Mouse (Mus musculus) heart, embryonic 12.5 days (tissue): Measurements from ENCODE around the gene Clcnkb. TPM values are rescaled to one million over a fixed set of nuclear protein-coding genes. Genes with fewer than 3 reads are reported as not detected.

Experiments
- ATAC-seq: fragments of 200-750 bp; cut with Nextera tagmentation; 2 replicates; pipeline ENCODE4 v1.8.0; 2017; ENCODE audit warnings: moderate TSS enrichment, moderate library complexity; ENCODE audit not compliant: insufficient number of reproducible peaks, low FRiP score
- H3K27ac ChIP-seq: fragments of 300-500 bp; sonication (generic); 2 replicates; pipeline ENCODE4 v1.5.1; 2016; ENCODE audit warnings: mild to moderate bottlenecking, moderate library complexity; ENCODE audit not compliant: poor library complexity, severe bottlenecking
- H3K27me3 ChIP-seq: fragments of 300-500 bp; sonication (generic); replicated peaks from 2 replicates; pipeline ENCODE4 v1.6.1; 2016; ENCODE audit warnings: mild to moderate bottlenecking, moderate library complexity
- H3K36me3 ChIP-seq: fragments of 300-500 bp; sonication (generic); 2 replicates; pipeline ENCODE4 v1.6.1; 2016; ENCODE audit warnings: mild to moderate bottlenecking, moderate library complexity
- H3K4me1 ChIP-seq: fragments of 300-500 bp; sonication (generic); replicated peaks from 2 replicates; pipeline ENCODE4 v1.6.1; 2016; ENCODE audit warnings: mild to moderate bottlenecking
- H3K4me2 ChIP-seq: fragments of 300-500 bp; sonication (generic); 2 replicates; pipeline ENCODE4 v1.6.1; 2016; ENCODE audit warnings: mild to moderate bottlenecking, moderate library complexity
- H3K4me3 ChIP-seq: fragments of 300-500 bp; sonication (generic); 2 replicates; pipeline ENCODE4 v1.5.1; 2016; ENCODE audit warnings: mild to moderate bottlenecking
- H3K9ac ChIP-seq: fragments of 300-500 bp; sonication (generic); 2 replicates; pipeline ENCODE4 v1.6.1; 2016; ENCODE audit warnings: mild to moderate bottlenecking, moderate library complexity
- H3K9me3 ChIP-seq: fragments of 300-500 bp; sonication (generic); replicated peaks from 2 replicates; pipeline ENCODE4 v1.6.1; 2016; ENCODE audit warnings: mild to moderate bottlenecking, moderate library complexity
- WGBS: fragments of 180-500 bp; shearing (Covaris S2); methylation state at CpG from one replicate; pipeline ENCODE4 v1.1.7; 2016; 5-methylcytosine and 5-hydroxymethylcytosine counted together
- polyA plus RNA-seq: library from polyadenylated mRNA; unstranded; fragments of >200 nt; fragmentation: Nextera tagmentation; extraction: Ambion mirVana; gene quantifications from 2 replicates; pipeline ENCODE4 v1.2.1, GENCODE M21; 2016

Gene Clcnkb
- polyA plus RNA-seq, result 0.78 and 1.2 TPM in 2 replicates

DNA sequence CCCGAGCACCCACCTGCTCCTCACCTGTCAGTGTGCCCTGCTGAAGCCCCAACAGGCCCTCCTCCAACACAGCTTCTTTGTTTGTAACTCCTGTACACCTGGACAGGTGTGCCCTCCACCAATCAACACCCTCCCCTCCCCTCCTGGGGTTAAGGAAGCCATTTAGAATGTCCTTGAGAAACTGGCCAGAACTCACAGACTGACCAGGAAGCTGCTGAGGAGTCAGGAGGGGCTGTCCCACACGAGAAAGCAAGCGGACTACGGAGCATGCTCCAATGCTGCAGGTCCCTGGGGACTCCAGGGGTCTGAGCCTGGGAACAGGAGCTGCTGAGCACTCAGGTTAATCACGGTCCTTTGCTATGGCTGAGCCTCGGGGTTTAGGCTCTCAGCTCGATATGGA, at the start of gene Clcnkb:
Clcnkb (minus strand) TSS at position 91 of the 400 bp plus-strand sequence.
- Histone ChIP-seq H3K27ac (no peak within 1 kb of the TSS), H3K4me1 (peaks cover 22% of the 10 kb centered on the region), H3K27me3 (peaks cover 9% of the 10 kb centered on the region; the same call in 1 of the 2 replicates), H3K9ac (no peak within 1 kb of the TSS), H3K36me3 (no peaks in the 10 kb centered on the region), H3K4me3 (no peak within 1 kb of the TSS), H3K4me2 (no peak within 1 kb of the TSS), H3K9me3 (no peaks in the 10 kb centered on the region; the same call in 1 of the 2 replicates)
- ATAC-seq, result no peak
- 58% methylated on average over 7 of the region's 7 CpGs for WGBS

DNA sequence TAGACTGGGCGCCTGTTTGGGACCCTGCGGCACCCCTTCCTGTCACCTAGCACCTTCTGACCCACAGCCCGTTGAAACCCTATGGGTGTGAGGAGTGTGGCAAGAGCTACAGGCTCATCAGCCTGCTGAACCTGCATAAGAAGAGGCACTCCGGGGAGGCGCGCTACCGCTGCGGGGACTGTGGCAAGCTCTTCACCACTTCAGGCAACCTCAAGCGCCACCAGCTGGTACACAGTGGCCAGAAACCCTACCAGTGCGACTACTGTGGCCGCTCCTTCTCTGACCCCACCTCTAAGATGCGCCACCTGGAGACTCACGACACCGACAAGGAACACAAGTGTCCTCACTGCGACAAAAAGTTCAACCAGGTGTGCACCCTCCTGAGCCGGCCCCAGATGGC, 48.9 kb upstream of the Clcnkb start:
- 72% methylated on average over 16 of the region's 16 CpGs for WGBS
- no peak overlapping the region for H3K4me2 ChIP-seq
- no peaks in the 10 kb centered on the region for H3K9me3 ChIP-seq
- no peaks in the 10 kb centered on the region; the same call in 1 of the 2 replicates for H3K4me1 ChIP-seq
- H3K9ac ChIP-seq, result no peak overlapping the region
- H3K36me3 ChIP-seq, result peaks cover 85% of the 10 kb centered on the region
- no peak for ATAC-seq
- H3K4me3 ChIP-seq, result no peak overlapping the region
- no peak overlapping the region for H3K27ac ChIP-seq
- H3K27me3 ChIP-seq, result no peaks in the 10 kb centered on the region

DNA sequence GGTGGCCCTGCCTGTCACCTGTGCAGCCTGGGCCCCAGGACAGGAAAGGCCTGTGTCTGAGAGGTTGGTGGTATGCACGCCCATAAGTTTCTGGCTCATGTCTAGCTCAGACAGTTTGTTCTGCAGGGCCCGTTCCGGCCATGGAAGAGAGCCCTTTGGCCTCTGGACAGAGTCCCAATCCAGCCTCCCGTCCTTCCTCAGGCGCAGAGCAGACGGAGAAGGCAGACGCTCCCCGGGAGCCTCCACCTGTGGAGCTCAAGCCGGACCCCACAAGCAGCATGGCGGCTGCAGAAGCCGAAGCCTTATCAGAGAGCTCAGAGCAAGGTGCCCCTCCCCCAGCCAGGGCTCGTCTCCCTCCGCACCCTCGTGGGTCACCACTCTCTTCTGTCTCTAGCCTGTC, 47.7 kb upstream of the Clcnkb start:
- Histone ChIP-seq H3K9me3 (no peaks in the 10 kb centered on the region), H3K9ac (no peak overlapping the region), H3K27me3 (no peaks in the 10 kb centered on the region), H3K4me2 (no peak overlapping the region), H3K36me3 (peaks cover 77% of the 10 kb centered on the region), H3K4me1 (peaks cover 7% of the 10 kb centered on the region), H3K27ac (no peak overlapping the region), H3K4me3 (no peak overlapping the region)
- 61% methylated on average over 14 of the region's 14 CpGs for WGBS
- ATAC-seq, result no peak

GRCm38 (mm10) chr4:141461576-141461975, 45.8 kb upstream of the Clcnkb start:
- Histone ChIP-seq H3K36me3 (peaks cover 59% of the 10 kb centered on the region), H3K27me3 (no peaks in the 10 kb centered on the region), H3K9ac (no peak overlapping the region), H3K4me3 (no peak overlapping the region), H3K4me2 (no peak overlapping the region), H3K9me3 (no peaks in the 10 kb centered on the region), H3K27ac (no peak overlapping the region), H3K4me1 (peaks cover 17% of the 10 kb centered on the region)
- WGBS, result 90% methylated on average over 12 of the region's 12 CpGs
- ATAC-seq, result no peak

DNA sequence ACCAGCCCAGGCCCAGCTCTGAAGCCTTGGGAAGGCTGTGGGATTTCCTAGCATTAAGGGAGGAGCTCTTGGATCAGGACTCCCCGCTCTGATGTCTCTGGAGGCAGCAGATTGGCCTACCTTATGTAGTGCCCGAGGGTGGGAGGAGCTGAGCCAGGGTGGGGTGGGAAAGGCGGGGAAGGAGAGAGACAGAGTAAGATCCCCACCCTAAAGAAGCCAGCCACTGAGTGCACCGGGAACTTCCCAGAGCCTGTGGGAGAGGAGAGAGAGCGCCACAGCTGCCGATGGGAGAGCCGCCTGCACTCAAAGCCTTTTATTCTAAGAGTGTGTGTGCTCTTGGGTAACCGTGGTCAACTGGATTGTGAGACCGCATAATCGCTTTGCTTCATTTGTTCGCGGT, 45.3 kb upstream of the Clcnkb start:
- Histone ChIP-seq H3K4me1 (peaks cover 17% of the 10 kb centered on the region), H3K4me3 (no peak overlapping the region), H3K9me3 (no peaks in the 10 kb centered on the region), H3K9ac (no peak overlapping the region; the same call in 1 of the 2 replicates), H3K27me3 (no peaks in the 10 kb centered on the region), H3K27ac (no peak overlapping the region), H3K36me3 (peaks cover 55% of the 10 kb centered on the region), H3K4me2 (no peak overlapping the region)
- ATAC-seq, result no peak
- 74% methylated on average over 12 of the region's 12 CpGs for WGBS

DNA sequence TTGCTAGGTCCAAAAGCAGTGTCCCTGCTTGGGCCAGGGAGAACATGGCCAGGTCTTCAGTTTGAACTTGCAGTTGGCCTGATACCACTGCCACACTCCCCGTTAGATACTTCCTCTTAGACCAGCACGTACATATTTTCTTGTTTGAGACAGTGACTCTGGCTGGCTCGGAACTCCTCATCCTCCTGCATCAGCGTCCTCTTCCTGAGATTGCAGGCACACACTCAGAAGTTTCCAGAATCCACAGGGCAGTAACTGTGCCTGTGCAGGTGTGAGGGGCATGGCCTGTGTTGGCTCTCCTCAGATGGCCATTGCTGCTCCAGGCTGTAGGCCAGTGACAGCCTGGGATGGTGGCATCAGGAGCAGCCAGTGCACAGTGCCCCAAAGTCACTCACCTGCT, 44.7 kb upstream of the Clcnkb start:
- no peak for ATAC-seq
- 86% methylated on average over 4 of the region's 4 CpGs for WGBS
- Histone ChIP-seq H3K4me1 (peaks cover 17% of the 10 kb centered on the region), H3K9me3 (no peaks in the 10 kb centered on the region), H3K9ac (no peak overlapping the region), H3K27ac (no peak overlapping the region), H3K4me3 (no peak overlapping the region), H3K4me2 (no peak overlapping the region), H3K27me3 (no peaks in the 10 kb centered on the region), H3K36me3 (peaks cover 49% of the 10 kb centered on the region)

GRCm38 (mm10) chr4:141459766-141460165, 44.0 kb upstream of the Clcnkb start:
- peaks cover 41% of the 10 kb centered on the region for H3K36me3 ChIP-seq
- H3K27me3 ChIP-seq, result no peaks in the 10 kb centered on the region
- peaks cover 17% of the 10 kb centered on the region for H3K4me1 ChIP-seq
- H3K4me3 ChIP-seq, result no peak overlapping the region
- WGBS, result 85% methylated on average over 9 of the region's 9 CpGs
- H3K9me3 ChIP-seq, result no peaks in the 10 kb centered on the region
- no peak overlapping the region for H3K4me2 ChIP-seq
- H3K27ac ChIP-seq, result no peak overlapping the region
- ATAC-seq, result no peak
- H3K9ac ChIP-seq, result no peak overlapping the region

- H3K27ac ChIP-seq, result peak overlapping the region; percentile 14; the same call in 1 of the 2 replicates
- H3K4me1 ChIP-seq, result peaks cover 17% of the 10 kb centered on the region
- WGBS, result 68% methylated on average over 3 of the region's 3 CpGs
- no peak overlapping the region for H3K4me3 ChIP-seq
- H3K36me3 ChIP-seq, result peaks cover 33% of the 10 kb centered on the region
- no peaks in the 10 kb centered on the region for H3K9me3 ChIP-seq
- H3K4me2 ChIP-seq, result no peak overlapping the region
- no peak overlapping the region for H3K9ac ChIP-seq
- H3K27me3 ChIP-seq, result no peaks in the 10 kb centered on the region
- no peak for ATAC-seq
Measured at GRCm38 (mm10) chr4:141458888-141459287, 43.1 kb upstream of the Clcnkb start.

GRCm38 (mm10) chr4:141458236-141458635, 42.4 kb upstream of the Clcnkb start:
- Histone ChIP-seq H3K27ac (peak overlapping the region; percentile 64), H3K4me1 (peaks cover 17% of the 10 kb centered on the region), H3K9ac (no peak overlapping the region), H3K4me3 (no peak overlapping the region), H3K27me3 (no peaks in the 10 kb centered on the region), H3K36me3 (peaks cover 29% of the 10 kb centered on the region), H3K4me2 (no peak overlapping the region), H3K9me3 (no peaks in the 10 kb centered on the region)
- peak; percentile 49; the same call in 1 of the 2 replicates for ATAC-seq
- 18% methylated on average over 7 of the region's 7 CpGs for WGBS

DNA sequence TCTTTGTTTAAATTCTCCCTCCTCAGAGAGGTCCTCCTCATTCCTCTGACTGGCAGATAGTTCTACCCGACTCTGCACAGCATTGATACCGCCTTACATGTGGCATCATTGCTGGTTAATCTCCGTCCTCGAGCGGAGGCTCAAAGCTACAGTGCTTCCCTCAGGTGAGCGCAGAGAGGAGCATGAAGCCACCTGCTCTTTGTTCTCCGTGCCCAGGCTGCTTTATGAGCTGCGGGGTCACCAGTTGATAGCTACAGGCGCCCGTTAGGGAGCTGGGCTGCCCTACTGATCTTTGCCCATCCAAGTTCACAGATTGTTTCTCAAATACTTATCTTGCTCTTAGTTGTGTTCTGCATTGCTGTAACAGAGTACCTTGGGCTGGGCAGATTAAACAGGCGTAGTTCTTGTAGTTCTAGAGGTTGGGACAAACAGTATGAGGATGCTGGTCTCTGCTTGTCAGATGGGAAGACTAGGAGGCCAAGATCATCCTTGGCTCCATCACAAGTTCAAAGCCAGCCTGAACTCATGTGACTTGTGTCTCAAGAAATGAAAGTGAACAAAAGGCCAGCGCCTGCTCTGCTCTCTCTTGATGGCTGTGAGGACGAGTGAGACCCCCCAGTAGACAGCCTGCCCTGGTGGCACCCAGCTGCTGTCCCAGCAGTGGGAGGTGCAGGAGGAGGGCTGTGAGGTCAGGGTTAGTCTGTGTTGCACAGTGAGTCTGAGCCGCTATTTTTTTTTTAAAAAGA, 40.6 kb upstream of the Clcnkb start:
- Histone ChIP-seq H3K9ac (no peak overlapping the region), H3K4me2 (no peak overlapping the region), H3K4me1 (peaks cover 17% of the 10 kb centered on the region), H3K27me3 (no peaks in the 10 kb centered on the region), H3K36me3 (peaks cover 32% of the 10 kb centered on the region), H3K27ac (no peak overlapping the region), H3K9me3 (no peaks in the 10 kb centered on the region), H3K4me3 (no peak overlapping the region)
- ATAC-seq, result no peak
- 92% methylated on average over 14 of the region's 14 CpGs for WGBS

DNA sequence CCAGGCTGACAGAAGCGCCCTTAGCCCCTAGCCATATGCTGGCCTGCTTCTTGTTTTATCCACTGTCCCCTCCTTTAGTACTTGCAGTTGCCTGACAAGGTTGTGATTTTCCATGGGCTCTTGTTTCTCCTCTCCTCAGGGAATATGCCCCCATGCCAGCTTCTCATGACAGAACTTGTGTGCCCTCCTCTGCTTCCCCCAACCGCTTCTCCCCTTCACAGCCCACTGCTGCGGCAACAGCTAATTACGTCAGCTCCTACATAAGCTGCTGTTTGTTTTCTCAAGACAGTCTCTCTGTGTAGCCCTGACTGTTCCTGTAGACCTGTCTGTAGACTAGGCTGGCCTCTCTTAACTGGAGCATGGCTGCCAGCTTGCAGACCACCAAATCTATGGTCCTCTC, 39.7 kb upstream of the Clcnkb start:
- Histone ChIP-seq H3K27me3 (no peaks in the 10 kb centered on the region), H3K4me3 (no peak overlapping the region), H3K36me3 (peaks cover 32% of the 10 kb centered on the region), H3K9ac (no peak overlapping the region), H3K4me2 (no peak overlapping the region), H3K27ac (no peak overlapping the region), H3K9me3 (no peaks in the 10 kb centered on the region), H3K4me1 (peaks cover 20% of the 10 kb centered on the region)
- WGBS, result 90% methylated on average over 4 of the region's 4 CpGs
- no peak for ATAC-seq
